16 mouse cellular contexts compared by ENCODE assay signal in genomic region chr1:135250706-135251105, GRCm38 (mm10). TPM values are rescaled to one million over a fixed set of nuclear protein-coding genes. Genes with fewer than 3 reads are reported as not detected.
DNase-seq lines count a peak whose midpoint lies in the region; ATAC-seq and TF ChIP-seq lines count a peak whose summit lies in the region.
"Had no signal": no experiment of that assay in that cellular context is flagged by ENCODE, and none has a peak within 500 bp of the region (broad histone marks: within the 10 kb centered on the region; RNA-seq: fewer than 3 reads in every experiment).

No protein-coding gene starts in this region.

- ATAC-seq in erythroblast, adult 5-6 weeks (replicated peaks; ENCODE audit: low FRiP score, poor library complexity, severe bottlenecking): peak; percentile 87
- ATAC-seq in liver, embryonic 13.5 days (ENCODE audit: low read depth): peak; percentile 100
- peak; percentile 86 for ATAC-seq in stomach, postnatal 0 days (ENCODE audit: low FRiP score, low TSS enrichment)

- peaks cover 10% of the 10 kb centered on the region; the same call in 1 of the 2 replicates for H3K27me3 ChIP-seq in liver, embryonic 13.5 days
- H3K27me3 ChIP-seq in stomach, postnatal 0 days (ENCODE audit: control insufficient read depth, insufficient read depth, low read length): no peaks in the 10 kb centered on the region
- H3K27me3 ChIP-seq in forebrain, embryonic 10.5 days (ENCODE audit: poor library complexity, severe bottlenecking): peaks cover 23% of the 10 kb centered on the region

- peak overlapping the region; percentile 52 for H3K4me2 ChIP-seq in liver, embryonic 13.5 days
- H3K4me2 ChIP-seq in stomach, postnatal 0 days (replicated peaks; ENCODE audit: low read depth): no peak overlapping the region
- H3K4me2 ChIP-seq: kidney, embryonic 15.5 days had no signal

- no peaks in the 10 kb centered on the region for H3K9me3 ChIP-seq in liver, embryonic 13.5 days (replicated peaks)
- H3K9me3 ChIP-seq in stomach, postnatal 0 days (ENCODE audit: control insufficient read depth, low read length): no peaks in the 10 kb centered on the region
- H3K9me3 ChIP-seq in forebrain, embryonic 10.5 days: no peaks in the 10 kb centered on the region
- H3K9me3 ChIP-seq: hindbrain, embryonic 10.5 days; kidney, embryonic 15.5 days had no signal

- H3K27ac ChIP-seq in liver, embryonic 13.5 days: peak overlapping the region; percentile 90
- peak overlapping the region; percentile 67 for H3K27ac ChIP-seq in stomach, postnatal 0 days (replicated peaks)
- no peak overlapping the region for H3K27ac ChIP-seq in forebrain, embryonic 10.5 days
- H3K27ac ChIP-seq: hindbrain, embryonic 10.5 days had no signal

- no peaks in the 10 kb centered on the region for H3K36me3 ChIP-seq in liver, embryonic 13.5 days
- H3K36me3 ChIP-seq in stomach, postnatal 0 days (ENCODE audit: control insufficient read depth, insufficient read depth, low read length): no peaks in the 10 kb centered on the region
- no peaks in the 10 kb centered on the region for H3K36me3 ChIP-seq in forebrain, embryonic 10.5 days (replicated peaks)
- H3K36me3 ChIP-seq: hindbrain, embryonic 10.5 days had no signal

- TF ChIP-seq CTCF in stomach, postnatal 0 days (IDR thresholded peaks at IDR 0.05; ENCODE audit: low read depth): no peak

- H3K9ac ChIP-seq in liver, embryonic 13.5 days: peak overlapping the region; percentile 51
- no peak overlapping the region for H3K9ac ChIP-seq in stomach, postnatal 0 days (ENCODE audit: low read length)
- H3K9ac ChIP-seq: kidney, embryonic 15.5 days had no signal

- no peak for TF ChIP-seq EP300 in stomach, postnatal 0 days (optimal IDR thresholded peaks at IDR 0.05)

- WGBS in liver, embryonic 13.5 days (ENCODE audit: insufficient replicate concordance): 18% methylated on average over 2 of the region's 3 CpGs
- WGBS in stomach, postnatal 0 days: 58% methylated on average over 2 of the region's 3 CpGs
- 80% methylated on average over 2 of the region's 3 CpGs for WGBS in forebrain, embryonic 10.5 days

- H3K4me1 ChIP-seq in liver, embryonic 13.5 days (replicated peaks): peaks cover 52% of the 10 kb centered on the region
- no peaks in the 10 kb centered on the region; the same call in 1 of the 2 replicates for H3K4me1 ChIP-seq in stomach, postnatal 0 days (replicated peaks; ENCODE audit: control insufficient read depth, insufficient read depth)
- peaks cover 21% of the 10 kb centered on the region for H3K4me1 ChIP-seq in forebrain, embryonic 10.5 days

- no peak overlapping the region for H3K4me3 ChIP-seq in liver, embryonic 13.5 days (replicated peaks)
- no peak overlapping the region for H3K4me3 ChIP-seq in stomach, postnatal 0 days (ENCODE audit: low read depth, low read length)
- no peak overlapping the region for H3K4me3 ChIP-seq in forebrain, embryonic 10.5 days
- H3K4me3 ChIP-seq: hindbrain, embryonic 10.5 days; kidney, embryonic 15.5 days had no signal

- DNase-seq in spleen, postnatal 36 days (ENCODE audit: low spot score in 2 of 2): peak; percentile 16 to 51
- DNase-seq in spleen, adult 18-20 months: no peak
- DNase-seq in liver, embryonic 13.5 days: peak; percentile 68
- DNase-seq in stomach, postnatal 0 days (ENCODE audit: low spot score): peak; percentile 88
- DNase-seq in forebrain, embryonic 10.5 days (ENCODE audit: extremely low spot score, low spot score): no peak
- DNase-seq in layer of hippocampus, postnatal 14 days (ENCODE audit: low spot score in 2 of 2): no peak
- no peak for DNase-seq in heart, adult 8-10 months (ENCODE audit: low spot score)
- DNase-seq: adrenal gland, postnatal 25 days; cerebellum, adult 11-12 months; layer of hippocampus, adult 9-11 months; midbrain, embryonic 14.5 days; thymus, postnatal 36 days had no signal

RNA-seq across cellular contexts. Expression of gene Elf3, which starts 7.7 kb away (rescaled TPM):
- total RNA-seq in erythroblast, adult 5-6 weeks (2015; ENCODE audit: low replicate concordance): not detected in 2 replicates
- not detected in 2 replicates for total RNA-seq in erythroblast, adult 5-6 weeks (2017; ENCODE audit: low replicate concordance)
- 1.2 and 1.5 TPM in 2 replicates for polyA plus RNA-seq in liver, embryonic 13.5 days (2015; fragmentation: Nextera tagmentation; extraction: Ambion mirVana)
- polyA plus RNA-seq in stomach, postnatal 0 days (2015; fragmentation: Nextera tagmentation; extraction: Ambion mirVana): 152 and 162 TPM in 2 replicates
- 3.3 and 4.0 TPM in 2 replicates for polyA plus RNA-seq in forebrain, embryonic 10.5 days (2016; fragmentation: Nextera tagmentation; extraction: Ambion mirVana)
- total RNA-seq in layer of hippocampus, postnatal 14 days (2021): not detected
- under 1 TPM in 1 of 4 experiments, not detected in 3; 0.14 TPM for total RNA-seq in heart, adult 8-10 months (2022)
- polyA plus RNA-seq: C2C12 had no signal

RNA-seq across cellular contexts. Expression of gene Rnpep, which starts 33.2 kb away (rescaled TPM):
- total RNA-seq in erythroblast, adult 5-6 weeks (2015; ENCODE audit: low replicate concordance): 19.4 and 26.9 TPM in 2 replicates
- 15.3 and 18.6 TPM in 2 replicates for total RNA-seq in erythroblast, adult 5-6 weeks (2017; ENCODE audit: low replicate concordance)
- polyA plus RNA-seq in liver, embryonic 13.5 days (2015; fragmentation: Nextera tagmentation; extraction: Ambion mirVana): 29.4 and 31.4 TPM in 2 replicates
- polyA plus RNA-seq in stomach, postnatal 0 days (2015; fragmentation: Nextera tagmentation; extraction: Ambion mirVana): 54.7 and 61.2 TPM in 2 replicates
- 92.3 and 94.5 TPM in 2 replicates for polyA plus RNA-seq in forebrain, embryonic 10.5 days (2016; fragmentation: Nextera tagmentation; extraction: Ambion mirVana)
- total RNA-seq in layer of hippocampus, postnatal 14 days (2021): 10 to 100 TPM; 52.5 to 57.8 TPM
- 10 to 100 TPM; 18.9 to 22.7 (median 21.2) TPM for total RNA-seq in heart, adult 8-10 months (2022)

Comparison
In these comparisons a context has a peak if more than half of its experiments do, and no peak if none do; other contexts are left out.
1. DNase-seq: peak in spleen, postnatal 36 days (2 of 2), liver, embryonic 13.5 days (single experiment) and stomach, postnatal 0 days (single experiment); none in spleen, adult 18-20 months (0 of 2), forebrain, embryonic 10.5 days (single experiment), layer of hippocampus, postnatal 14 days (0 of 2) and heart, adult 8-10 months (single experiment).
2. Peak in every context shown above with its lines, with median percentiles within 50 percentile points of each other: ATAC-seq.